Mouse (Mus musculus): Measurements from ENCODE around the gene Vmn1r193.
"Not testable (repeated sequence)": the region's sequence is repeated elsewhere in the genome, so short reads cannot be mapped to it uniquely, and the experiment has no call there.

The Vmn1r193 gene

DNA sequence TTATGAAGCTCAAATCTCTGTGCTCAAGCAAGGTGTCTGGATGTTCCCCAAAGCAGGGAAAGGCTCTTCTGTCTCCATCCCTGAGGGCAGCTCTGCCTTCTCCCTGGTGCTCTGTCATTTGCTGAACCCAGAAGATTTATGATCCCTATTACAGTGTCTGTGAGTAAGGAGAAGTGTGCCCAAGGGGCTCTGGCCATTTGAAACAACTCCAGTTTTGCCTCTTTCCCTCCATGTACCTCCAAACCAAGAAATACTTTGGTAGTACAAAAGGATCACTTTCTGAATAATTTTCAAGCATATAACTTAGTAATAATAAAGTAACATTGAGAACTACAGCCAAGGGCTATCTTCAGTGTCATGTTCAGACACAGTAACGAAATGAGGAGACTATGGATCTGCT lies at the start of gene Vmn1r193:
Gene Vmn1r193, minus strand, starts transcription at position 101 of the 400 bp plus-strand sequence.
- not testable (repeated sequence) for DNase-seq (ENCODE audit: low read depth)

DNA sequence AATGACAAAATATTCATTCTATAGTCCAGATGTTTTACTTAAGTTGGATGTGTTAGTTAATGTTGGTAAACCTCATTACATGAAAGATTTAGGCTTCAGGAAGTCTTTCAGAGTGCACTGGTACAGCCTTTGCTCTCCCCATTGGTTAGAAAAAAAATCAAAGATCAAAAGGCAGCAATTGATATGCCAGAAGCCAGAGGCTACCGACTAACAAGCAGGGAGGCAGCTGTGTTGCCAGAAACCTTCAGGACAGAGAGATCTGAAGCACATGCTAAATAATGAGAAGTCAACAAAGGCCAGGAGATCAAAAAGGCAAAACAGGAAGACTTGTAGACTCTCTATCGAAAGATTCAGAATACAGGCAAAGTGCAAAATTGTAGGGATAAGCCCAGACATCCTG lies 48.8 kb upstream of the Vmn1r193 start:
- DNase-seq (ENCODE audit: low read depth), result no peak

DNA sequence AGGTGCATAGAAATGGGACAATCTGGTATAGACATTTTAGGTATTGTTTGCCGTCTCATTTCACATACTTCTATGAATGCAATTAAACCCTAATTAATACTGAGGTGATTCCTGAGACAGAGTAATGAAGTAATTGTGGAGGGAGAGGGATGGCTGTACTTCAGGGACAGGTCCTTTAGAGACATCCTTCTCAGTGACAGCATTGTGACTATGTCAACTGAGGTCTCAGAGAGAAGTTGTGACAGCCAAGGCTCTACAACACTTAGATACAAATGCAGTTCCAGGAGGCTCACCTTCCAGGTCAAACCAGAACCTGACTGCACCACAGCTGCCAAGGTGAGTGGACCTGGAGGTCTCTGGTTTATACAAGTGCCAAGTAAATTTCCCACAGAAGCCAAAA lies 47.3 kb upstream of the Vmn1r193 start, which contains the start of gene Vmn1r195:
Gene Vmn1r195, plus strand, starts transcription at position 301 of the 400 bp plus-strand sequence.
- not testable (repeated sequence) for DNase-seq (ENCODE audit: low read depth)

DNA sequence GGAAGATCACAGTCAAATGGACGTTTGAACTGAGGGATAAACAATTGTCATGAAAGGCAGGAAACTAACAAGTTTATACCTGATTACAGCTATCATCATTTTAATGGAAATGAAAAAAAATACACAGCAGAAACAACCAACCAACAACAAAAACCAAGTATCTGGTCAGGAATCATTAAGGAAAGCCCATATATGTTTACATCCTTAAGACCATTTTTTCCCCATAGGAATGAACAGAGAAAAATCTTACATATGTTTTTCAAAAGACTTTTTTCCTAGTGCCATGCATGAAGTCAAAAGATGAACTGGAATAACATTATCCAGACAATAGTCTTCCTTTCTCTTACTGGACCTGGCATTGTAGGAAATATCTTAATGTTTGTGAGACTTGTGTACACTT lies 21.0 kb upstream of the Vmn1r193 start, which contains the start of gene Vmn1r194:
Gene Vmn1r194, plus strand, starts transcription at position 301 of the 400 bp plus-strand sequence.
- no peak for DNase-seq (ENCODE audit: low read depth)

- DNase-seq (ENCODE audit: low read depth), result not testable (repeated sequence)
These were observed 30.2 kb downstream of the Vmn1r193 start for GRCm38 (mm10) chr13:22192756-22193155.

DNA sequence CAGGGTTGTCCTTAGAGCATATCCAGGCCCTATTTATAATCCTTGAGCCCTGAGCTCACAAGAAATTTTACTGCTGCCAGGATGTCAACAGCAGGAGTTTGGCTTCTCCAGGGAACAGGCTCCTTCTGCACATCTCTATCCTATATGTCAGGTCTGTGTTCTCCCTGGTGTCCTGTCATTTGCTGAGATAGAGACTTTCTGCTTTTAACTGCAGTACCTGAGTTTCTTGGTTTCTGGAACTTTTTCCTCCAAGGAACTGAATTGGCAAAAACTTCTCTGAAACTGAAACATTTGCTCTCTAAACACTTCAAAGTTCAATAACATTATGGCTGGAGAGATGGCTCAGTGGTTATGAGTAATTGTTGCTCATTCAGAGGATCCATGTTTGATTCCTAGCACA lies 31.9 kb downstream of the Vmn1r193 start, which contains the start of gene Vmn1r192:
Gene Vmn1r192, minus strand, starts transcription at position 101 of the 400 bp plus-strand sequence.
- DNase-seq (ENCODE audit: low read depth), result no peak

GRCm38 (mm10) chr13:22190385-22190784 lies 32.6 kb downstream of the Vmn1r193 start:
- no peak for DNase-seq (ENCODE audit: low read depth)

DNA sequence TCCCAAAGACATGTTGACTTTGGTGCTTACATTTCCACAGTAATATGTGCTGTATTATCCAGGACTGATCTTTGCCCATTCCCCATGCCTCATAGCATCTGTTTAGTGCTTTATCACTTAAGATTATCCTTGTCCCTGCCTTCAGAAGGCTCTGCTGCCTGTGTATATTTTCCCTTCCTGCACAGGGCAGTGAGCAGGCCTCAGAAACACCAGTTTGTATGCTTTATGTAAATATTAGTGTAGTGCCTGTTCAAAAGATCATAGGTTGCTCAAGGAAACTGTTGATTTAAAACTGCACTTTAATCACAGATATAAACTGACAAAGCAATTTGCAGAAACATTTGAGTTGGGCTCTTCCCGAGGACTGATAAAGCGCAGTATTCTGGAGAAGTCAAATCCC lies 33.6 kb downstream of the Vmn1r193 start:
- DNase-seq (ENCODE audit: low read depth), result no peak

DNA sequence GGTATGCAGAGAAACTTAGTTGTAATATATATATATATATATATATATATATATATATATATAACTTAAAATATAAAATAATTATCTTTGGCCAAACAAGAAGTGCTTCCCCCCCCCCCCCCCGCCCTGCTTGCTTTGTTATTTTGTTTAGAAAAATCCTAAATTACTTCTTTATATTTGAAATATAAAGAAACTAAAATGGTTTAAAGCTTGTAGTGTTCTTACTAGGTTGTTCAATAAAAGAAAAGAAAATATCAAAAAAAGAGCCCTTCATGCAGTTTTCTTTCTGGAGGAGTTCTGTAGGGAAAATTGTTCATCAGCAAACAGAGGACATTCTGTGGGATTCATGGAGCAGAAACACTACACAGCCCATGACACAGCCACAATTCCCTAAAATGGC lies 39.1 kb downstream of the Vmn1r193 start, which contains the start of gene Vmn1r191:
Gene Vmn1r191, minus strand, starts transcription at position 101 of the 400 bp plus-strand sequence.
- no peak for DNase-seq (ENCODE audit: low read depth)

- no peak for DNase-seq (ENCODE audit: low read depth)
These were observed 54.5 kb downstream of the Vmn1r193 start for GRCm38 (mm10) chr13:22168416-22168815.
